Mouse (Mus musculus) heart, postnatal 0 days (tissue): ENCODE results near the gene Usp13.

Experiments used
- CTCF ChIP-seq: IDR thresholded peaks from 2 replicates; pipeline ENCODE4 v1.5.1; 2016; ENCODE audit warnings: antibody characterized with exemption, control low read depth, low read depth
- EP300 ChIP-seq: IDR thresholded peaks from 2 replicates; pipeline ENCODE4 v1.6.1; 2016; ENCODE audit warnings: antibody characterized with exemption, low read depth

DNA sequence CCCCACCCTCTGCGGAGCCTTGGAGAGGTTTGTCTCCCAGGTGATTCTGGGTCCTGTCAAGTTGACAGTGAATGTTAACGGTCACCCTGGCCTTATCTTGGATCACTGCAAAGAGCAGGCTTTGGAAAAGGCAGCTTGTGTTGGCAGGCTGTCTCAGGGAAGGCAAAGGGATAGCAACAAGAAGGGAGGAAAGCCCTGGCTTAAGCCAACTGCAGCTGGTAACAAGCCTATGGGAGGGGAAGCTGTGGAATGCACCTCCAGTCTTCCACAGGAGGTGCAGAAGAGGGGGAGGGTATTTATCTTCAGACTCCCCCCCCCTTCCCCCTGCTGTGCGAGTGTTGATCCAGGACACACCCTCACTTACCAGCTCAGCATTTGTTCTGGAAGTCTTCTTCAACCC, 5.3 kb downstream of the Usp13 start:
- TF ChIP-seq EP300 = peak; percentile 60; the same call in 1 of the 2 replicates
- TF ChIP-seq CTCF = no peak
